Mouse (Mus musculus) common myeloid progenitor, adult 5-6 weeks (primary cell): ENCODE results near the gene Arhgap18. TPM values are rescaled to one million over a fixed set of nuclear protein-coding genes. Genes with fewer than 3 reads are reported as not detected.

Experiments
- ATAC-seq: replicated peaks from 2 replicates; pipeline ENCODE4 v1.8.0; 2016; ENCODE audit warnings: low read depth, mild to moderate bottlenecking, moderate TSS enrichment, inconsistent platforms; ENCODE audit not compliant: poor library complexity, severe bottlenecking
- total RNA-seq: library from RNA; stranded (forward); fragments of 200-1000, 187-1606 nt; gene quantifications from 2 replicates; pipeline ENCODE4 v1.2.3, GENCODE M21; 2017

Gene Arhgap18
- 68.5 and 75.5 TPM in 2 replicates for total RNA-seq

DNA sequence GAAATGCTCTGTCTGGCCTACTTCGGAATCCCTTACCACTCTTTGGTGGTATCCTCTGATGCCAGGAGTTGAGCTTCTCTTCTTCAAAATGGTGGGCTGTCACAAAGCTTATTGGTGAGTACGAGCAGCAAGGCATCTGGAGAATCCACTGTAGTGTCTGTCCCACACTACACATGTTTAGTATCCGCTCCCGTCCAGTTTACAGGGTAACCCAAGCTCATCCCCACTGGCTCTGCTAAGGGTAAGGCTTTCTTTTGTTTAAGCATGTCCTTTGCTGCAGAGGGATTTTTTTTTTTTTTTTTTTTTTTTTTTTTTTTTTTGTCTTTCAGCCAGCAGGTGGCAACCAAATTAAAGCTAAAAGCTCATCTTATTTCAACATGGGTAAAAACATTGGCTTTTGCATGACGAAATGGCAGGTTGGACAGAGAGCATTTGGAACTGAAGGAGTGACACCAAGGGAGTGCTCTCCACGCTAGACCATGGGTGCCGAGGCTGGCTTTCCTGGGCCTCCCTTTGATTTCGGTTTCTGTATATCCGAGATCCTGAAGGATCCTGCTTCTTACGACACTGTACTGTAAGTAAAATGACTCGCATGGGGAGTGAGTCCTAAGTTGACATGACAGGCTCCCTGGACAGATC lies at the start of gene Arhgap18:
Arhgap18 (plus strand) TSS at position 493 of the 639 bp plus-strand sequence.
- ATAC-seq: peak; percentile 50

DNA sequence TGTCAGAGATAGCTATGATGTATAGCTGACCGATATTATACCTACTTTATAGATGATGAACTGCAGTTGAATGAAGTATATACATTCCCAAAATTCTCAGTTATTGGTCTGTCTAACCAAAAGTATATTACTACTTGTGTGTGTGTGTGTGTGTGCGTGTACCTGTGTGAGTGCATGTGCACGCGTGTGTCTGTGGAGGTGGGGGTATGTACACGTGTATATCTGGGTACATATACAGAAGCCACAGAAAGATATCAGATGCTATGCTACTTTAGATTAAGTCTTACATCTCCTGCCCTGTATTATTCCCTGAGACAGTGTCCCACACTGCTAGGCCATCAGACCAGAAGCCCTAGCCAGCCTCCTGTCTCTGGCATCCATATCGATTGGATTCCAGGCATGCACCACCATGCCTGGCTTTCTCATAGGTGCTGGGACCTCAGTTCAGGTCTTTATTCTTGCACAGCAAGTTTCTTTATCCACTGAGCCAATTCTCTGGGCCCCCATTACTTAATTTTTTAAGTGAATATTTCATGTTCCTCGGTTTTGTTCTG lies 42.7 kb upstream of the Arhgap18 start:
- no peak for ATAC-seq

DNA sequence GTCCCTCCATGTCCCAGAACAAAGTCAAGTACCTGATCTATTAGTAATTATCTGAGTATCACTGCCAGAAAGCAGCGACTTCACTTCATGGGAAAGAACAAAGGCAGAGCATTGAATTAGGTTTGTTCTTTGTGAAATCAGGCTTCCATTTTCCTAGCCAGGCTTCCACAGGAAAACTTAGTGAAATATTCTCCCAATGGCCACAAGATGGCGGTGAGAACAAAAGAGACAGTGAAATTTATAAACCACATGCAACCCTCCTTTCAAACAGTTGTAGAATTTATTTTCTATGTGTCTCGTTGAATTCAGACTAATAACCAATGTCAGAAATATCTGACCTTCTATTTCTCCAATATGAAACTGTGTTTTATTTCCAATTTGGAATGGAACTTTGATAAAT lies 42.2 kb upstream of the Arhgap18 start:
- ATAC-seq: peak; percentile 85

DNA sequence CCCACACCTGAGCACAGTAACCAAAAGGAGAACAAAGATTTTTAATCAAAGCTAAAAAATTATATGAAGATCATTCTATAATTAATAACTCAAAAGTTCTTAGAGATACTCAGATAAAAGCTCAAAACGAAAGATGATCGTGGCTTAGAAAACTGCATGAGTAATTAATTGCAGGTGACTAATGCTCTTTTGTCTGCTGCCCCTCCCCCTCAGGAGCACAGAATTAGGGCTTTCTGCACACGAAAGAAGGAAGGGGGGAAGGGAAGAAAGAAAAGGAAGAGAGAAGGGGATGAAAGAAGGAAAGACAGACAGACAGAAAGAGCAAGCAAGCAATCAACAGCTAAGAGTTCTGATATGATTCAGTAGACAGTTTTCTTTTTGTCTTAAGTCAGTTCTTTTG lies 39.2 kb upstream of the Arhgap18 start:
- ATAC-seq: no peak

GRCm38 (mm10) chr10:26724704-26725103 lies 28.5 kb upstream of the Arhgap18 start:
- ATAC-seq: no peak

GRCm38 (mm10) chr10:26725255-26725654 lies 28.0 kb upstream of the Arhgap18 start:
- peak; percentile 52; the same call in 1 of the 2 replicates for ATAC-seq

GRCm38 (mm10) chr10:26750827-26751226 lies 2.4 kb upstream of the Arhgap18 start:
- peak; percentile 59 for ATAC-seq

GRCm38 (mm10) chr10:26752064-26752928 lies 925 bp upstream of the Arhgap18 start:
- peak; percentile 71 for ATAC-seq

- ATAC-seq: no peak
Measured at GRCm38 (mm10) chr10:26754006-26754405, 785 bp downstream of the Arhgap18 start.

- 0 out of 2 replicates have a peak, but pooled peaks have one; percentile 20 for ATAC-seq
Measured at GRCm38 (mm10) chr10:26757231-26757630, 4.0 kb downstream of the Arhgap18 start.

DNA sequence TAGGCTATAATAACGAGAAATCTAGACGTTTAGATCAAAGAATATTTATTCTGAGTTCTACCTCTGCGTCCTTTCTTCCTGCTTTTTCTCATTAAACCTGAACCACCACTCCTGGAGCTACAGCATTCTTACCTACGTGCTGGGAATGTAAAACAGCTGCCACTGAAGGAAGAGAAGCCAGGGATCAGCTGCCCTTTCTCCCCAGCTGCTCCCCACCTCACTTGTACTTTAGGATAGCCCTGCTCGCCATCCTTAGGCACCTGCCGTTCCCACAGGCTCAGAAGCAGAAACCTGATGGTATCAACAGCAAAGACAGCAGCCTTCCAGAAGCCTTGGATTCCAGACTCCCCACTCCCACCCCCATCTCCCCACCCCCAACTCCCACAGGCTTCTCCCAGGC lies 6.2 kb downstream of the Arhgap18 start:
- ATAC-seq: no peak

DNA sequence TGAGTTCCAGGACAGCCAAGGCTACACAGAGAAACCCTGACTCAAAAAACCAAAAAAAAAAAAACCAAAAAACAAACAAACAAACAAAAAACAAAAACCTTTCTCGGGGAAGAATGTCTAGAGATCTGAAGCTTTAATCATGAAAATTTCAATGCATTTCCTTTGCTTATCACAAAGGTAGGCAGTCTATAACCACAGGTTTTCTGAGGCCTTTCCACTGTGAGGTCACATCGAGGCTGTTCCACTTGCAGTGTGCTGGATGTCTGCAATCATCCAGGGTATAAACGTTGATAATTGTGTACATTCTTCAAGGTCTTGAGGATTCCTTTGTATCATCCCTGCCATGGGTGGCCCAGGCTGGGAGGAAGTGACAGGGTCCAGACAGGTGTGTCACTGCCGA lies 7.9 kb downstream of the Arhgap18 start:
- ATAC-seq: no peak

GRCm38 (mm10) chr10:26761991-26762903 lies 9.0 kb downstream of the Arhgap18 start:
- ATAC-seq: no peak

DNA sequence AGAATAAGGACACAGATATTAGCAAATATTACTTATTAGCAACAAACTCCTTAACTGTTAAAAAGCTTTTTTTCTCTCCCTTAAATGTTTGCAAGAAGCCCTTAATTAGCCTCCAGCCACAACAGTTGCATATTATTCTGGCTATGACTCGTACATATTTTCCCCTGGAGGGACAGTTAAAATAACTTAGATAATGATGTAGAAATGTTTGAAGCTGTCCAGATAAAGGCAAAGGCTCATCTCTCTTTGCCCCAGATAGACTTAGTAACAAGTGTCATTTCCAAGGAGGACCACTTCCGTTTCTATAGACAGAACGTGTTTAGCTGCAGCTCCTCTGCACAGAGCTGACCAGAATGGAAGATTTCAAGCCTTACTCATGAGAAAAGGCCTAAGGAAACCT lies 14.0 kb downstream of the Arhgap18 start:
- no peak for ATAC-seq

- ATAC-seq: no peak
Measured at GRCm38 (mm10) chr10:26768943-26769342, 15.7 kb downstream of the Arhgap18 start.

- no peak for ATAC-seq
Measured at GRCm38 (mm10) chr10:26770035-26770434, 16.8 kb downstream of the Arhgap18 start.

GRCm38 (mm10) chr10:26771938-26772623 lies 18.9 kb downstream of the Arhgap18 start:
- peak; percentile 89 for ATAC-seq

DNA sequence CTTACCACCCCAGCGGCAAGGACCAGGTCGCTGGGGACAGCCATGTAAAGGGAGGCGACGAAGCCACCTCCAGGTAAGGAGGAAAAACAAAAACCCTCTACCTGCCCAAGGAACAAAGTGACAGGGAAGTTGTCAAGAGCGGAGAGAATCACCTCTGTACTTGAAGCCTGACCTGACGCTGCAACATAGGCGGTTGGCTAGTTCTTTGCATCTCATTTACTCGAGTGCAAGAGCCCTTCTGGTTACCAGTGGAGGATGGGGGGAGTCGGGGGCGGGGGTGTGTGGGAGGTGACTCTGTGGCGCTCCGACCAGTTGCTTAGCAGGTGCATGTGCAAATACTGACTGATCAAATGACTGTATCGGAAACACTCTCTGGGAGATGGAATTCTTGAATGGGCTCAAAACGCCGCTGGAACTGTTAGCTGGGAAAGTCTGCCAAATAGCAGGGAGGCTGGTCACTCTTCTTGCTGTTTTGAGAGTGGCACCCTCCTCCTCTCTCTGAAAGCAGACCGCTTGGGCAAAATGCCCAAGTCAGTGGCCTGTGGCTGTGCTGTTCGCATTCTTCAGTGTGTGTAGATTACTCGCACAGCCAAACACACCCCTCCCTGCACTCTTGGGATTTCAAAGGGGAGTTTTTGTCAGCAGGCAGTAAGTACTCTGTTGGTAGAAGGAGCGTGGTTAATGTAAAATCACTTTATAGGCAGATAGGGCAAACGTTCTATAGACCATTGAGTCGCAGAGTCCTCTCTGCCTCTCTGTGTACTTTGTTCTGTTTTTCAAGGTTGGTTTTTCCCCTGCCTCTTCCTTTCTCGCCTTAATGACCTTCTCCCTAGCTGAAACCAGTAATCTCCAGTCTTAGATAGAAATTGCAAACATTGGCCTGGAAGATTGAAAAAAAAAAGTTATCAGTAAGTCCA lies 19.7 kb downstream of the Arhgap18 start:
- ATAC-seq: peak; percentile 40
